Mouse (Mus musculus): ENCODE measurements around the gene Scarb2. TPM values are rescaled to one million over a fixed set of nuclear protein-coding genes. Genes with fewer than 3 reads are reported as not detected.
A peak's percentile ranks its signal among the peaks of the same experiment; 100 is the strongest.

Scarb2 gene
- polyA plus RNA-seq, 1 experiment from 2014 or later, result 26.7 TPM

- no peaks in the 10 kb centered on the region for H3K9me3 ChIP-seq (replicated peaks; ENCODE audit: control insufficient read depth, low read length, poor library complexity, severe bottlenecking)
- ATAC-seq, result peak; percentile 100
- no peaks in the 10 kb centered on the region for H3K27me3 ChIP-seq (ENCODE audit: control insufficient read depth, insufficient read depth, low read depth, low read length)
- H3K36me3 ChIP-seq (ENCODE audit: control insufficient read depth, insufficient read depth, low read length), result peaks cover 2% of the 10 kb centered on the region; the same call in 1 of the 2 replicates
- H3K4me1 ChIP-seq (ENCODE audit: control insufficient read depth, insufficient read depth, low read length), result peaks cover 14% of the 10 kb centered on the region
- H3K4me3 ChIP-seq (ENCODE audit: low read depth, low read length), result peak within 1 kb of the TSS; percentile 99
- H3K27ac ChIP-seq (ENCODE audit: low read length), result peak within 1 kb of the TSS; percentile 82
- H3K4me2 ChIP-seq (ENCODE audit: low read length), result peak within 1 kb of the TSS; percentile 98
- peak within 1 kb of the TSS; percentile 96 for H3K9ac ChIP-seq (ENCODE audit: low read depth, low read length)
- WGBS, result 1% methylated on average over 34 of the region's 34 CpGs
Measured at GRCm38 (mm10) chr5:92435025-92435584, 71.5 kb downstream of the Scarb2 start, which contains the start of gene Nup54. Nup54 (minus strand) TSS chr5:92435219.

GRCm38 (mm10) chr5:92434571-92434985 lies 72.1 kb downstream of the Scarb2 start:
- no peaks in the 10 kb centered on the region for H3K9me3 ChIP-seq (replicated peaks; ENCODE audit: control insufficient read depth, low read length, poor library complexity, severe bottlenecking)
- H3K4me1 ChIP-seq (ENCODE audit: control insufficient read depth, insufficient read depth, low read length), result peaks cover 14% of the 10 kb centered on the region
- WGBS, result 0% methylated on average over 31 of the region's 39 CpGs
- no peak for ATAC-seq
- peak overlapping the region; percentile 99 for H3K4me3 ChIP-seq (ENCODE audit: low read depth, low read length)
- H3K4me2 ChIP-seq (ENCODE audit: low read length), result peak overlapping the region; percentile 98
- H3K9ac ChIP-seq (ENCODE audit: low read depth, low read length), result peak overlapping the region; percentile 96
- peak overlapping the region; percentile 82 for H3K27ac ChIP-seq (ENCODE audit: low read length)
- H3K27me3 ChIP-seq (ENCODE audit: control insufficient read depth, insufficient read depth, low read depth, low read length), result no peaks in the 10 kb centered on the region
- H3K36me3 ChIP-seq (ENCODE audit: control insufficient read depth, insufficient read depth, low read length), result peaks cover 2% of the 10 kb centered on the region; the same call in 1 of the 2 replicates

GRCm38 (mm10) chr5:92434070-92434469 lies 72.6 kb downstream of the Scarb2 start:
- Histone ChIP-seq H3K4me1 (ENCODE audit: control insufficient read depth, insufficient read depth, low read length) (peaks cover 14% of the 10 kb centered on the region), H3K9ac (ENCODE audit: low read depth, low read length) (peak overlapping the region; percentile 96), H3K27me3 (ENCODE audit: control insufficient read depth, insufficient read depth, low read depth, low read length) (no peaks in the 10 kb centered on the region), H3K9me3 (replicated peaks; ENCODE audit: control insufficient read depth, low read length, poor library complexity, severe bottlenecking) (no peaks in the 10 kb centered on the region), H3K27ac (ENCODE audit: low read length) (no peak overlapping the region), H3K4me2 (ENCODE audit: low read length) (peak overlapping the region; percentile 98), H3K4me3 (ENCODE audit: low read depth, low read length) (peak overlapping the region; percentile 99), H3K36me3 (ENCODE audit: control insufficient read depth, insufficient read depth, low read length) (peaks cover 4% of the 10 kb centered on the region; the same call in 1 of the 2 replicates)
- WGBS, result under 1% methylated on average over 12 of the region's 12 CpGs
- no peak for ATAC-seq

GRCm38 (mm10) chr5:92431611-92432010 lies 75.0 kb downstream of the Scarb2 start:
- 82% methylated on average over 7 of the region's 7 CpGs for WGBS
- ATAC-seq, result no peak
- Histone ChIP-seq H3K27me3 (ENCODE audit: control insufficient read depth, insufficient read depth, low read depth, low read length) (no peaks in the 10 kb centered on the region), H3K36me3 (ENCODE audit: control insufficient read depth, insufficient read depth, low read length) (peaks cover 25% of the 10 kb centered on the region), H3K9me3 (replicated peaks; ENCODE audit: control insufficient read depth, low read length, poor library complexity, severe bottlenecking) (no peaks in the 10 kb centered on the region), H3K4me1 (ENCODE audit: control insufficient read depth, insufficient read depth, low read length) (peaks cover 14% of the 10 kb centered on the region), H3K4me3 (ENCODE audit: low read depth, low read length) (no peak overlapping the region), H3K27ac (ENCODE audit: low read length) (no peak overlapping the region), H3K9ac (ENCODE audit: low read depth, low read length) (no peak overlapping the region), H3K4me2 (ENCODE audit: low read length) (no peak overlapping the region)

GRCm38 (mm10) chr5:92430723-92431122 lies 75.9 kb downstream of the Scarb2 start:
- H3K9ac ChIP-seq (ENCODE audit: low read depth, low read length), result no peak overlapping the region
- no peak overlapping the region for H3K27ac ChIP-seq (ENCODE audit: low read length)
- no peaks in the 10 kb centered on the region for H3K27me3 ChIP-seq (ENCODE audit: control insufficient read depth, insufficient read depth, low read depth, low read length)
- no peaks in the 10 kb centered on the region for H3K9me3 ChIP-seq (replicated peaks; ENCODE audit: control insufficient read depth, low read length, poor library complexity, severe bottlenecking)
- H3K4me1 ChIP-seq (ENCODE audit: control insufficient read depth, insufficient read depth, low read length), result peaks cover 14% of the 10 kb centered on the region
- H3K4me2 ChIP-seq (ENCODE audit: low read length), result no peak overlapping the region
- ATAC-seq, result no peak
- H3K4me3 ChIP-seq (ENCODE audit: low read depth, low read length), result no peak overlapping the region
- peaks cover 25% of the 10 kb centered on the region for H3K36me3 ChIP-seq (ENCODE audit: control insufficient read depth, insufficient read depth, low read length)
- 91% methylated on average over 5 of the region's 5 CpGs for WGBS

GRCm38 (mm10) chr5:92424126-92424525 lies 82.5 kb downstream of the Scarb2 start:
- 95% methylated on average over 11 of the region's 11 CpGs for WGBS
- Histone ChIP-seq H3K27me3 (ENCODE audit: control insufficient read depth, insufficient read depth, low read depth, low read length) (no peaks in the 10 kb centered on the region), H3K9ac (ENCODE audit: low read depth, low read length) (no peak overlapping the region), H3K4me2 (ENCODE audit: low read length) (no peak overlapping the region), H3K9me3 (replicated peaks; ENCODE audit: control insufficient read depth, low read length, poor library complexity, severe bottlenecking) (no peaks in the 10 kb centered on the region), H3K4me3 (ENCODE audit: low read depth, low read length) (no peak overlapping the region), H3K4me1 (ENCODE audit: control insufficient read depth, insufficient read depth, low read length) (no peaks in the 10 kb centered on the region), H3K36me3 (ENCODE audit: control insufficient read depth, insufficient read depth, low read length) (peaks cover 55% of the 10 kb centered on the region), H3K27ac (ENCODE audit: low read length) (no peak overlapping the region)
- ATAC-seq, result no peak

- 92% methylated on average over 8 of the region's 8 CpGs for WGBS
- H3K4me2 ChIP-seq (ENCODE audit: low read length), result no peak overlapping the region
- no peaks in the 10 kb centered on the region for H3K9me3 ChIP-seq (replicated peaks; ENCODE audit: control insufficient read depth, low read length, poor library complexity, severe bottlenecking)
- H3K4me1 ChIP-seq (ENCODE audit: control insufficient read depth, insufficient read depth, low read length), result no peaks in the 10 kb centered on the region
- no peak overlapping the region for H3K27ac ChIP-seq (ENCODE audit: low read length)
- peaks cover 22% of the 10 kb centered on the region for H3K36me3 ChIP-seq (ENCODE audit: control insufficient read depth, insufficient read depth, low read length)
- no peak for ATAC-seq
- H3K4me3 ChIP-seq (ENCODE audit: low read depth, low read length), result no peak overlapping the region
- H3K27me3 ChIP-seq (ENCODE audit: control insufficient read depth, insufficient read depth, low read depth, low read length), result no peaks in the 10 kb centered on the region
- no peak overlapping the region for H3K9ac ChIP-seq (ENCODE audit: low read depth, low read length)
Measured at GRCm38 (mm10) chr5:92413982-92414375, 92.7 kb downstream of the Scarb2 start.

GRCm38 (mm10) chr5:92413271-92413981 lies 93.2 kb downstream of the Scarb2 start:
- H3K4me1 ChIP-seq (ENCODE audit: control insufficient read depth, insufficient read depth, low read length), result no peaks in the 10 kb centered on the region
- 88% methylated on average over 11 of the region's 11 CpGs for WGBS
- no peak overlapping the region for H3K4me2 ChIP-seq (ENCODE audit: low read length)
- peak; percentile 59; the same call in 1 of the 2 replicates for ATAC-seq
- H3K4me3 ChIP-seq (ENCODE audit: low read depth, low read length), result no peak overlapping the region
- H3K9me3 ChIP-seq (replicated peaks; ENCODE audit: control insufficient read depth, low read length, poor library complexity, severe bottlenecking), result no peaks in the 10 kb centered on the region
- no peak overlapping the region for H3K27ac ChIP-seq (ENCODE audit: low read length)
- H3K27me3 ChIP-seq (ENCODE audit: control insufficient read depth, insufficient read depth, low read depth, low read length), result no peaks in the 10 kb centered on the region
- H3K36me3 ChIP-seq (ENCODE audit: control insufficient read depth, insufficient read depth, low read length), result peaks cover 19% of the 10 kb centered on the region
- no peak overlapping the region for H3K9ac ChIP-seq (ENCODE audit: low read depth, low read length)

- Histone ChIP-seq H3K4me3 (ENCODE audit: low read depth, low read length) (no peak overlapping the region), H3K27me3 (ENCODE audit: control insufficient read depth, insufficient read depth, low read depth, low read length) (no peaks in the 10 kb centered on the region), H3K9me3 (replicated peaks; ENCODE audit: control insufficient read depth, low read length, poor library complexity, severe bottlenecking) (no peaks in the 10 kb centered on the region), H3K4me1 (ENCODE audit: control insufficient read depth, insufficient read depth, low read length) (no peaks in the 10 kb centered on the region), H3K9ac (ENCODE audit: low read depth, low read length) (no peak overlapping the region), H3K27ac (ENCODE audit: low read length) (no peak overlapping the region), H3K36me3 (ENCODE audit: control insufficient read depth, insufficient read depth, low read length) (peaks cover 12% of the 10 kb centered on the region), H3K4me2 (ENCODE audit: low read length) (no peak overlapping the region)
- WGBS, result 75% methylated on average over 7 of the region's 7 CpGs
- no peak for ATAC-seq
Measured at GRCm38 (mm10) chr5:92411461-92412140, 95.0 kb downstream of the Scarb2 start.
